Mouse (Mus musculus): ENCODE results near the gene Swsap1.

Swsap1 gene

GRCm38 (mm10) chr9:21955570-21956281, at the start of gene Swsap1:
Gene Swsap1 (plus strand): TSS chr9:21955755.
- in situ Hi-C loops (cut with MboI) = no loop called here

- in situ Hi-C loops (cut with MboI) = no loop called here
Measured at GRCm38 (mm10) chr9:21908216-21908615, 47.3 kb upstream of the Swsap1 start.

- in situ Hi-C loops (cut with MboI) = no loop called here
Measured at GRCm38 (mm10) chr9:21909474-21910223, 45.9 kb upstream of the Swsap1 start.

DNA sequence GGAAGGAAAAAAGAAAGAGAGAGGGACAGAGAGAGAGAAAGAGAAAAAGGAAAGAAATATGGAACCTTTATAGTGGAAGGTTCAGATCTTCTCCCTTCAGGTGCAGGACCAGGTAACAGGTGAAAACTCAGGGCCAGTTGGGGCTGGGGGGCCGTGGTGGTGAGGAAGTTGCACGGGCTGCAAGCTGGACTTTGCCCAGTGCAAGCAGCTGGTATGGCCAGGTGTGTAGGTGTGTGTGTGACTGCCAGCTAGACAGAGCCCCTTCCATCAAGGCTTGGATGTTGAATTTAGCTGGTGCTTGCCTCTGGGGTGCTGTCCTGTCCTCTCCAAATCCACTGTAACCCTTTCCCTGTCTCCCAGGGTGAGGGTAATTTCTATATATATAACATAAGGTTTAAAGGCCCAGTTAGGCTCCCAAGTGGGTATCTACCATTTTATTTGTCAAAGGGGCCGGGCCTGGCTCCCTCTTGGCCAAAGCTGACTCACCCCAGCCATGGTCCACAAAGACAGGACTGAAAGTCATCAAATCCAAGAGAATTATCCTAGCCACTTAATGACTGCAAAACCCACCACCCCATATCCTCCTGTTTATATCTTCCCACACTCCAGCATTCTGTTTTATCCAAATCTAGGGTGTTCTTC, 38.6 kb upstream of the Swsap1 start:
- in situ Hi-C loops (cut with MboI) = no loop called here

DNA sequence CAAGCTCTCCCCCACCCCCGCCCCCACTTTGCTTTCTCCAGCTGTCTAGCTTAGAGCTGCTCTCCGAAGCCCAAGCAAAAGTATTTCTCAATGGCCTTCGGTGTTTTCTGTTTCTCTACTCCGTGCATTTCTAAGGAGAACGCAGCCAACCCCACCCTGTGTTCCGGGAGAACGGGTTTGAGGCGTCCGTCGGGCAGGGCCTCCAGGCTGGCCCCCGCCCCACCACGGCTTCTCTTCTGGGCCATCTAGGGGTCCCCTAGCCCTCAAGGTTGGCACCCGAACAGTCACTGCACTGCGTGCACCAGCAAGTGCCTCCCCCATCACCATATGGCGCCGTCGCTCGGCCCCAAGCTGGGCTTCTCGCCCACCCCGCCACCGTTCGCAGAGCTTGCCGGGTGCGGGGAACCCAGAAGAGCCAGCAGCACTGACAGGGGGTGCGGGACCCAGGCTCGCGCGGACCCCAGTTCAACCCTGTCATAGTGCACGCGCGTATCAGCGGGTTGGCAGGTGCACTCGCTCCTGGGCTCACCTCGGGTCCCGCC, 38.0 kb upstream of the Swsap1 start:
- in situ Hi-C loops (cut with MboI) = no loop called here

DNA sequence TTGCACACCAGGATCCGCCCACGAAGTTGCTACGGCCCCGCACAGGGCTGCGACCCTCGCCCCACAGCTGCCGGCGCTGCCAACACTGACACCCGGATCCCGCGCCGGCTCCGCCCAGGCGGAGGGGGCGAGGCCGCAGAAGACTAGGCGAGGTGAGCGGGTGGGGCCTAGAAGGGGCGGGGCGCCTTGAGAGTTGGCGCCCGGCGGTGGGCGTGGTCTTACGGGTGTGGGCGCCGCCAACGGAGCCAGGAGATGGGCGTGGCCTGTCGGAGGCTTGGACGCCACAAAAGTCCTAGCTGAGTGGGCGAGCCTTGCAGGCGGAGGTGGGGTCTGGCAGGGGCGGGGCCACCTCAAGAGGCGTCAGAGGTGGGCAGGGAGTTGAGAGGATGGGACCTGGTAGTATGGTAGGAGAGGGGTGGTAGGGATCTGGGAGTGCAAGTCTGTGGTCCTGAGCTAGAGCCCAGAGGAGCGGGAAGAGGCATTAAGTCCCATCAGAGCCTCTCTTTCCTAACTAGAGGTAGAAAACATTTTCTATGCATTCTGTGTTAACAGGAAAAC, 37.4 kb upstream of the Swsap1 start, which contains the start of gene Rab3d:
Rab3d (minus strand) TSS at position 158 of the 558 bp plus-strand sequence.
- in situ Hi-C loops (cut with MboI) = no loop called here

- in situ Hi-C loops (cut with MboI) = no loop called here
Measured at GRCm38 (mm10) chr9:21918692-21919384, 36.7 kb upstream of the Swsap1 start.

DNA sequence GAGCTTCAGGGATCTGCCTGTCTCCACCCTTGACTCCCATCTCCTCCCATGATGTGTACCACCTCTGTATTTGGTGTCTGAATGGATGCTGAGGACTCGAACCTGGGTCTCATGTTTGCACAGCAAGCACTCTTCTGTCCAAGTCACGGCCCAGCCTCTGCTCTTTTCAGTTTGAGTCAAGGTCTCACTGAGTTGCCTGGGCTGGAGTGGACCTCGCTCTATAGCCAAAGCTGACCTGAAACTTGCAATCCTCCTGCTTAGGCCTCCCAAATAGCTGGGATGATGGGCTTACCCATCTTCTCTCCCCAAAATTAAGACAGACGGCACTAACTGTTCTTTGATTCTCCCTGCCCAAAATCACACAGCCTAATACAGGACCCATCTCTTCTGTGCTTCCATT, 32.5 kb upstream of the Swsap1 start:
- in situ Hi-C loops (cut with MboI) = no loop called here

GRCm38 (mm10) chr9:21923490-21924098, 32.0 kb upstream of the Swsap1 start:
- in situ Hi-C loops (cut with MboI) = no loop called here

DNA sequence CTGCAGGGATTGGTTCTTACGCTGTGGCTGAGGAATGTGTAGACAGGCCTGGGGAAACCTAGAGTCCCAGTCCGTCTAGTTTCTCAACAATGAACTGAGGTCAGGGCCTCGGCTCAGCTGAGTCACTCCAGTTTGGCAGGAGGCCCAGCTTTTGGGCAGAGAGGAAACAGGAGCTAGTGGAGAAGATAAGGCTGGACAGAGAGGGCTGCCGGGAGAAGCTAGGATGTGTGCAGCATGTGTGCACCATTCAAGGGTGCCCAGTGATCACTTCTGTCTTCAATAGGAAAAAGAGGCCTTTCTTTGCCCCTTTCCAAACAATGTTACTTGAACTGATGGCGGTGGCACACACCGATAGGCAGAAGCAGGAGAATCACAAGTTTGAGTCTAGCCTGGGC, 31.5 kb upstream of the Swsap1 start:
- in situ Hi-C loops (cut with MboI) = no loop called here

GRCm38 (mm10) chr9:21925034-21925433, 30.5 kb upstream of the Swsap1 start:
- in situ Hi-C loops (cut with MboI) = no loop called here

DNA sequence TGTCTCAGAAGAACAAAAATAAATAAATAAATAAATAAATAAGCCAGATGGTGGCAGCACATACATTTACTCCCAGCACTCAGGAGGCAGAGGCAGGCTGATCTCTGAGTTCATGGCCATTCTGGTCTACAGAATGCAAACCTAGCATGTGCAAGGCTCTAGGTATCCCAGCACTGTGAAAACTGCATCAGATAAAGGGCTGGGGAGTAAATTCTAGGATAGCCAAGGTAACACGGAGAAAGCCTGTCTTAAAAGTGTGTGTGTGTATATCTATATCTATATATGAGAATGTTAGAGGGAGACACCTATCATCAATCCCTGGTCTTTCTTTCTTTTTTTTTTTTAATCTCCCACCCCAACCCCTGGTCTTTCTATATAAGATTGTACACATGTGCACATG, 30.0 kb upstream of the Swsap1 start:
- in situ Hi-C loops (cut with MboI) = no loop called here

GRCm38 (mm10) chr9:21926155-21926554, 29.4 kb upstream of the Swsap1 start:
- in situ Hi-C loops (cut with MboI) = no loop called here

- in situ Hi-C loops (cut with MboI) = no loop called here
Measured at GRCm38 (mm10) chr9:21926784-21927183, 28.8 kb upstream of the Swsap1 start.

DNA sequence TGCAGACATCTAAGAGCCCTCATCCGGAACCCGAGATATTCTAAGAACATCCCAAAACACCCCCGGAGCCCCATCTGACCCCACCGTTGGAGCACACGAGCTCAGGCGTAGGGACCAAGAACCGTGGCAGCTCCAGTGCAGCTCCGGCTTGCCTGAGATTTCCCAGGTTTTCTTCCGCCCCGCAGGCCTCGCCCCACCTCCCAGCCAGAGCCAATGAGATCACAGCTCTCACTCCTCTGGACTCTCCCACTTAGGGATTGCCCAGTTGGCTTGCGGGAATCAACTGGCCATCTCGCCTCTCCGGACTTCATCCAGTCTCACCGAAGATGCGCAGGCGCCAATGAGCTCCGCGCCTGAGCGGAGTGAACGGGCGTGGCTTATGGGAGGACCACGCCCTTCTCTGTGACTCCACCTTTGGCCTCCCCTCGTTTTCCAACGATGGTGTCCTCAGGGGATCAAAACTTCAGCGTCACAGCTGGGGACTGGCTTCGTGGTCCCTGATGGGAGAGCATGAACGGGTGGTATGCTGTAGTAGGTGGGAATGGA, 28.3 kb upstream of the Swsap1 start, which contains the start of the genes Ccdc159 and Tmem205:
Ccdc159 (plus strand) TSS at position 264 of the 546 bp plus-strand sequence.
Tmem205 (minus strand) TSS at position 349 of the 546 bp plus-strand sequence.
- in situ Hi-C loops (cut with MboI) = no loop called here

DNA sequence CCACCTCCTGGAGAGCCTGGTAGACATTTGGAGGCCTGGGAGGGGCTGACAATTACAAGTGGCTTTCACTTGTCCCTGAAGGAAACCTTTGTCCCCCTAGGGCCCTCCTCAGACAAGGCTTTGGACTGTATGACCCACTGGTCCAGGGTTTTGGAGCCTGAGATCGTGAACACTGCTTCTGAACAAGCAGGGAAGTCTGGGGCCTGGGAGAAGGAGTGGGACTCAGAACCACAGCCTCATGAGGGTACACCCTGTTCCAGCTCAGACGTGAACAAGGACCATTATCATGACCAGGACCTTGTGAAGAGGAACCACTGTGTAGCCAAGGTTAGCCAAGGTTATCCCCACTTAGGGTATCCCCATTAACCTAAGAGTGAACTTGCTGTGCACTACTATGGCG, 26.3 kb upstream of the Swsap1 start:
- in situ Hi-C loops (cut with MboI) = no loop called here

DNA sequence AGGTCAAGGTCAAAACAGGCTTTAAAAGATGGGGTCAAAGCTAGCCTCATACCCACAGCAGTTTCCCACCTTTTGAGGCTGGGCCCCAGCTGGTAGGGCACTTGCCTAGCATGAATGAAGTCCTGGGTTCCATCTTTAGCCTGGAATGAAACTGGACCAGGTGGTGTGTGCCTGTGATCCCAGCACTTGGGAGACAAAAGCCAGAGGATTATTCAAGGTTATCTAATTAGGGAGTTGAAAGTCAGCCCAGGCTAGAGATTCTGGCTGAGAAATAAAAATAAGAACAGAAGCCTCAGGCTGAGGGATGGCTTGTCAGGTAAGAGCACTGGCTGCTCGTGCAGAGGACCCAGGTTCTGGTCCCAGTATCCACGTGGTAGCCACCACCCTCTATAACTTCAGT, 23.5 kb upstream of the Swsap1 start:
- in situ Hi-C loops (cut with MboI) = no loop called here

GRCm38 (mm10) chr9:21932445-21933137, 23.0 kb upstream of the Swsap1 start:
- in situ Hi-C loops (cut with MboI) = no loop called here

- in situ Hi-C loops (cut with MboI) = no loop called here
Measured at GRCm38 (mm10) chr9:21934021-21934420, 21.5 kb upstream of the Swsap1 start.

Measured in mature B cell (primary cell).